Mouse (Mus musculus): ENCODE measurements around the gene Sh3tc1. TPM values are rescaled to one million over a fixed set of nuclear protein-coding genes. Genes with fewer than 3 reads are reported as not detected.

Sh3tc1 gene
- polyA plus RNA-seq (2014; fragmentation: Nextera tagmentation; extraction: Ambion mirVana) = 3.0 and 4.3 TPM in 2 replicates

DNA sequence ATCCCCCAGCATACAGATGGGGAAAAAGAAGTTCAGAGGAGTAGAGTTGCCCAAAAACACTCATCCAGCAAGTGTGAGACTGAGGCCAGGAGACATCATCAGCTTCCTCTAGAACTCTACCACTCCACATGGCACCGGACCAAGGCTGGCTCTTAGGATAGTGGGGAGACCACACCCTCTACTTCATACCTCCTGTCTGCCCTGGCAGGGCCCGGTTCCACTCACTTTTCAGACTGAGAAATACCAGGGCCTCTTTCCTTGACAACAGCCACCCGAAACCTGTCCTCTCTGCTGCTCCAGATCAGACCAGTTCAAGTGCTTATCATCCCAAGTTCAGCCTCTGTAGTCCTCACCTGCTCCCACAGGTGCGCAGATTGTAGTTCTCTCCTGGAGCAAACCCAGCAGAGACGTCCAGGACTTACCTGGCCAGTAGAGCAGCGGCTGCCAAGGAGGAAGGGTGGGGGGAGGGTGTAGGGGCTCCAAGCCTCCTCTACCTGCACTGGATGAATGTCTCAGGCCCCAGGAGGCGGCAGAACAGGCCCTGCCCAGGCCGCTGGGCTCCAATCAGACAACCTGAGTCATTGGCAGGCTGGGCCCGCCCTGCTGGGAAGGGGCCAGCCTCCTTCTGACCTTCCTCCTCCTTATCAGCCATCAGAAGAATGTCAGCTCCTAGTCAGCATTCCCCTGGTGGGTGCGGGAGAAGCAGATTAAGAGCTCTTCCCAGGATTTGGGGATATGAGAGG lies at the start of gene Sh3tc1:
TSS of gene Sh3tc1 (minus strand) at position 452 of the 743 bp plus-strand sequence.
- Histone ChIP-seq H3K27ac (ENCODE audit: low read depth, low read length) (no peak within 1 kb of the TSS), H3K4me1 (ENCODE audit: control insufficient read depth, insufficient read depth, low read length) (no peaks in the 10 kb centered on the region), H3K9ac (ENCODE audit: low read length) (no peak within 1 kb of the TSS), H3K4me3 (ENCODE audit: low read depth, low read length) (no peak within 1 kb of the TSS), H3K27me3 (ENCODE audit: control insufficient read depth, insufficient read depth, low read length) (peaks cover 7% of the 10 kb centered on the region; the same call in 1 of the 2 replicates), H3K36me3 (ENCODE audit: control insufficient read depth, insufficient read depth, low read length) (no peaks in the 10 kb centered on the region), H3K4me2 (ENCODE audit: low read depth) (no peak within 1 kb of the TSS), H3K9me3 (ENCODE audit: control insufficient read depth, low read length) (no peaks in the 10 kb centered on the region)
- no peak for ATAC-seq (ENCODE audit: insufficient read depth, low FRiP score, low TSS enrichment)
- WGBS = 28% methylated on average over 10 of the region's 10 CpGs
- no peak for DNase-seq (ENCODE audit: low spot score)

DNA sequence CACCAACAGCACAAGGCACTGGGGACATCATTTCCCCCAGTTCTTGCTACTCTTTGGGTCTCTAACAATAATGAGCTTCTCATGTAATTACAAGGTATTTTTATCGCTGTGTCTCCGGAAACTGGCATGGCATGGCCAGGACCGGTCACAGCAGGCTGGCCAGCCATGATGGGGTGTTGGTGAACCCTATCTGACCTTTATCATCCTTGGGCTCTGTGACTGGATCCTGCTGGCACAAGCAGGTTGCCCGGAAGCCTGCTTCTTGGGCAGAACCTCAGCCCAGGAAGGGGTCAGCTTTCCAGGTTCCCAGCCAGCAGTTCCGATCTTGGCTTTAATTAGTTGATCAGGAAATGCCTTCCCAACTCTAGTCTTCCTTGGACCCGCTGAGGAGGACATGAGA lies 48.9 kb upstream of the Sh3tc1 start:
- Histone ChIP-seq H3K36me3 (ENCODE audit: control insufficient read depth, insufficient read depth, low read length) (no peaks in the 10 kb centered on the region), H3K9ac (ENCODE audit: low read length) (no peak overlapping the region), H3K27me3 (ENCODE audit: control insufficient read depth, insufficient read depth, low read length) (no peaks in the 10 kb centered on the region), H3K4me3 (ENCODE audit: low read depth, low read length) (no peak overlapping the region), H3K27ac (ENCODE audit: low read depth, low read length) (no peak overlapping the region), H3K4me1 (ENCODE audit: control insufficient read depth, insufficient read depth, low read length) (no peaks in the 10 kb centered on the region; the same call in 1 of the 2 replicates), H3K4me2 (ENCODE audit: low read depth) (no peak overlapping the region), H3K9me3 (ENCODE audit: control insufficient read depth, low read length) (no peaks in the 10 kb centered on the region)
- WGBS = 83% methylated on average over 6 of the region's 6 CpGs
- ATAC-seq (ENCODE audit: insufficient read depth, low FRiP score, low TSS enrichment) (no peak), DNase-seq (ENCODE audit: low spot score) (no peak)

DNA sequence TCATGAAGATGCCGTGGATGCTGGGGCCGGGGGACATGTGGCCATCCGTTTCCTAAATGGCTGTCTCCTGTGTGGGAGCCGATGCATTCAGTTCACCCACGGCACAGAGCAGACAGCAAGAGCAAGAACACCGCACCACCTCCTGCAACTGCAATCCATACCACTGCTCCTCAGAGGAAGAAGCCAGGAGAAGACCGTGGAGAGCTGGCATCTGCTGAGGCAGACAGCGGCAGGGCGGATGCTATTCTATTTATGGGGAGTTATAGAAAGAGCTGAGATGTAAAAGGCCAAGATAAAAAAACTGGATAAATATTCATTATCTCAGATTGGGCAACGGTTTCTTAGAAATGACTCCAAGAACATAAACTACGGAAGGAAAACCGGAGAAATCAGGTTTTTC lies 48.1 kb upstream of the Sh3tc1 start:
- H3K9ac ChIP-seq (ENCODE audit: low read length) = no peak overlapping the region
- H3K4me1 ChIP-seq (ENCODE audit: control insufficient read depth, insufficient read depth, low read length) = no peaks in the 10 kb centered on the region; the same call in 1 of the 2 replicates
- ATAC-seq (ENCODE audit: insufficient read depth, low FRiP score, low TSS enrichment) (no peak), DNase-seq (ENCODE audit: low spot score) (no peak)
- no peaks in the 10 kb centered on the region for H3K27me3 ChIP-seq (ENCODE audit: control insufficient read depth, insufficient read depth, low read length)
- H3K4me3 ChIP-seq (ENCODE audit: low read depth, low read length) = no peak overlapping the region
- WGBS = 92% methylated on average over 12 of the region's 12 CpGs
- H3K27ac ChIP-seq (ENCODE audit: low read depth, low read length) = no peak overlapping the region
- H3K36me3 ChIP-seq (ENCODE audit: control insufficient read depth, insufficient read depth, low read length) = no peaks in the 10 kb centered on the region
- H3K9me3 ChIP-seq (ENCODE audit: control insufficient read depth, low read length) = no peaks in the 10 kb centered on the region
- no peak overlapping the region for H3K4me2 ChIP-seq (ENCODE audit: low read depth)

DNA sequence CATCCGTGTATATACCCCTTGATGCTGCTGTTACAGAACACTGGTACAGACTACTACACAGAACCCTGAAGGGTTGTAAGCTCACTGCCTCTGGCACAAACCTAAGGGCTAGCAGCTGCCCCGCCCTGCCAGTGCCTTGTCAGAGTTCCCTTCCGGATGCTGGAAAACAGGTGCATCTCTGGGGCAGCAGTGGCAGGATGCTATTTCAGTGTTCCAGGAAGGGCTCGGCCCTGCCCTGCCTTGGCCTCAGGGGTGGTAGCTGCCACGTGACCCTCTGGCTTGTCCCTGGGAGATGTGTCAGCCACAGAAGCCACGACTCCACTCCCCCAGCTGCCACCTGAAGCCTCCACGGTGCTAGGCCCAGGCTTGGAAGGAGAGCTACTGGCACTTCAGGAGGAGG lies 46.1 kb upstream of the Sh3tc1 start:
- H3K9ac ChIP-seq (ENCODE audit: low read length) = no peak overlapping the region
- H3K4me3 ChIP-seq (ENCODE audit: low read depth, low read length) = no peak overlapping the region
- no peak for ATAC-seq (ENCODE audit: insufficient read depth, low FRiP score, low TSS enrichment)
- WGBS = 71% methylated on average over 7 of the region's 7 CpGs
- no peaks in the 10 kb centered on the region for H3K36me3 ChIP-seq (ENCODE audit: control insufficient read depth, insufficient read depth, low read length)
- H3K27ac ChIP-seq (ENCODE audit: low read depth, low read length) = no peak overlapping the region
- no peaks in the 10 kb centered on the region for H3K27me3 ChIP-seq (ENCODE audit: control insufficient read depth, insufficient read depth, low read length)
- H3K4me2 ChIP-seq (ENCODE audit: low read depth) = no peak overlapping the region
- no peak for DNase-seq (ENCODE audit: low spot score)
- H3K9me3 ChIP-seq (ENCODE audit: control insufficient read depth, low read length) = no peaks in the 10 kb centered on the region
- no peaks in the 10 kb centered on the region; the same call in 1 of the 2 replicates for H3K4me1 ChIP-seq (ENCODE audit: control insufficient read depth, insufficient read depth, low read length)

DNA sequence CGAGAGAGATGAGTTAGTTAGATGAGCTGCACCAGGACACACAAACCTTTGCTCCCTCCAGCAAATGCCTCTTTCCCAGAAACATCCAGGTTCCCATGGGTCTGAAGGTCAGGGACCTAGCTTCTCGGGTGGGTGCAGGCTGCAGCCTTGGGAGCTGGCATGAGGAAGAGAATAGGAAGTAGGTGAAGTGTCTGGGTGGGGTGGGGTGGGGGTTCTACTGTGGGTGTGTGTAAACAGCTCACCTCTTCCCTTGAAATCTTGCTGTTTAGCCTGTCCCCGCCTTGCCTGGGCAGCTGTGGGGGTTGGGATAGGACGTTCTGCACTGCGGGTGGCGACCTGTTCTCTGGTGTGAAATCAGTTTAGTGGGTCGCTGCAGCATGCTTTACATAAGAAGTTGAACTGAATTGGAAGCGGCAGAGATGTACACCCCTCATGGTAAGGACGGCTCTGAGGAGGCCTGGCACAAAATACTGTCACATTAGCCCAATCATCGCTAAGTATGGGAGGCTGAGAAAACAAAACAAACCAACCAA lies 42.9 kb upstream of the Sh3tc1 start:
- no peak for ATAC-seq (ENCODE audit: insufficient read depth, low FRiP score, low TSS enrichment)
- WGBS = 64% methylated on average over 10 of the region's 10 CpGs
- H3K27ac ChIP-seq (ENCODE audit: low read depth, low read length) = no peak overlapping the region
- no peaks in the 10 kb centered on the region for H3K9me3 ChIP-seq (ENCODE audit: control insufficient read depth, low read length)
- H3K4me1 ChIP-seq (ENCODE audit: control insufficient read depth, insufficient read depth, low read length) = no peaks in the 10 kb centered on the region; the same call in 1 of the 2 replicates
- H3K36me3 ChIP-seq (ENCODE audit: control insufficient read depth, insufficient read depth, low read length) = no peaks in the 10 kb centered on the region
- H3K9ac ChIP-seq (ENCODE audit: low read length) = no peak overlapping the region
- no peak overlapping the region for H3K4me3 ChIP-seq (ENCODE audit: low read depth, low read length)
- no peaks in the 10 kb centered on the region for H3K27me3 ChIP-seq (ENCODE audit: control insufficient read depth, insufficient read depth, low read length)
- no peak for DNase-seq (ENCODE audit: low spot score)
- H3K4me2 ChIP-seq (ENCODE audit: low read depth) = no peak overlapping the region

DNA sequence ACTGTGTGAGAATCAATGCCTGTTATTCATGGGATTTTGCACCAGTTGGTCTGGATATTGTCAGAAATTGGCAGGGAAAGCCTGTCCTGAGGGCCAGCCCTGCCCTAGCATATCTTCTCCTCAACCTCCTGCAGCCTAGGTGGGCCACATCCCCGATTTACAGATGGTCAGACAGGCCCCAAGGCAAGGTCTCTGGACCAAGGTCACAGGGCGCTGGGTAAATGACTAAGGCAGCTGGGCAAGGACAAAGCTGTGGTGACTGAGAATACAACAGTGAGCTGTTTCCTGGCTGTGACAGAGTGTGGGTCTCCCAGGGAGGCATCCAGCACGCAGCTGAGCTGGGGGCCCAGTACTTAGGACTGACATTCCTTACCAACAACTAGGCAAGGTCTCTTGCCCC lies 41.3 kb upstream of the Sh3tc1 start:
- no peaks in the 10 kb centered on the region for H3K4me1 ChIP-seq (ENCODE audit: control insufficient read depth, insufficient read depth, low read length)
- DNase-seq (ENCODE audit: low spot score) = no peak
- H3K9ac ChIP-seq (ENCODE audit: low read length) = no peak overlapping the region
- no peak for ATAC-seq (ENCODE audit: insufficient read depth, low FRiP score, low TSS enrichment)
- no peaks in the 10 kb centered on the region for H3K36me3 ChIP-seq (ENCODE audit: control insufficient read depth, insufficient read depth, low read length)
- no peaks in the 10 kb centered on the region for H3K27me3 ChIP-seq (ENCODE audit: control insufficient read depth, insufficient read depth, low read length)
- H3K27ac ChIP-seq (ENCODE audit: low read depth, low read length) = no peak overlapping the region
- H3K4me2 ChIP-seq (ENCODE audit: low read depth) = no peak overlapping the region
- WGBS = 65% methylated on average over 3 of the region's 3 CpGs
- H3K9me3 ChIP-seq (ENCODE audit: control insufficient read depth, low read length) = no peaks in the 10 kb centered on the region
- H3K4me3 ChIP-seq (ENCODE audit: low read depth, low read length) = no peak overlapping the region

DNA sequence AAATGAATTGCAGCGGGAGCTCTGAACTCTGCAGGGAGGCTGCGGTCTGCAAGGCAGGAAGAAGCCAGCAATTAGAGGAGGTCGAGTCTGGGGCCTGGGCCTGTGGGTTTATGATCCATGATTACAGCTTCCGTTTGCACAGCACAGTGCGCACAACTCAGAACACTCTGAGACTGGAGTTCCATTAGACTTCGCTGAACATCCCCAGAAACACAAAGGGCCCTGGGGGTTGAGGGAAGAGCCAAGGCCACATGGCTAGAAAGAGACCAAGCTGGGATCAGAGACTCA lies 34.3 kb upstream of the Sh3tc1 start:
- ATAC-seq (ENCODE audit: insufficient read depth, low FRiP score, low TSS enrichment) (no peak), DNase-seq (ENCODE audit: low spot score) (no peak)
- 28% methylated on average over 6 of the region's 6 CpGs for WGBS
- H3K9me3 ChIP-seq (ENCODE audit: control insufficient read depth, low read length) = no peaks in the 10 kb centered on the region
- H3K4me2 ChIP-seq (ENCODE audit: low read depth) = no peak overlapping the region
- no peak overlapping the region for H3K9ac ChIP-seq (ENCODE audit: low read length)
- no peaks in the 10 kb centered on the region for H3K36me3 ChIP-seq (ENCODE audit: control insufficient read depth, insufficient read depth, low read length)
- no peaks in the 10 kb centered on the region for H3K4me1 ChIP-seq (ENCODE audit: control insufficient read depth, insufficient read depth, low read length)
- no peak overlapping the region for H3K4me3 ChIP-seq (ENCODE audit: low read depth, low read length)
- no peak overlapping the region for H3K27ac ChIP-seq (ENCODE audit: low read depth, low read length)
- no peaks in the 10 kb centered on the region for H3K27me3 ChIP-seq (ENCODE audit: control insufficient read depth, insufficient read depth, low read length)

DNA sequence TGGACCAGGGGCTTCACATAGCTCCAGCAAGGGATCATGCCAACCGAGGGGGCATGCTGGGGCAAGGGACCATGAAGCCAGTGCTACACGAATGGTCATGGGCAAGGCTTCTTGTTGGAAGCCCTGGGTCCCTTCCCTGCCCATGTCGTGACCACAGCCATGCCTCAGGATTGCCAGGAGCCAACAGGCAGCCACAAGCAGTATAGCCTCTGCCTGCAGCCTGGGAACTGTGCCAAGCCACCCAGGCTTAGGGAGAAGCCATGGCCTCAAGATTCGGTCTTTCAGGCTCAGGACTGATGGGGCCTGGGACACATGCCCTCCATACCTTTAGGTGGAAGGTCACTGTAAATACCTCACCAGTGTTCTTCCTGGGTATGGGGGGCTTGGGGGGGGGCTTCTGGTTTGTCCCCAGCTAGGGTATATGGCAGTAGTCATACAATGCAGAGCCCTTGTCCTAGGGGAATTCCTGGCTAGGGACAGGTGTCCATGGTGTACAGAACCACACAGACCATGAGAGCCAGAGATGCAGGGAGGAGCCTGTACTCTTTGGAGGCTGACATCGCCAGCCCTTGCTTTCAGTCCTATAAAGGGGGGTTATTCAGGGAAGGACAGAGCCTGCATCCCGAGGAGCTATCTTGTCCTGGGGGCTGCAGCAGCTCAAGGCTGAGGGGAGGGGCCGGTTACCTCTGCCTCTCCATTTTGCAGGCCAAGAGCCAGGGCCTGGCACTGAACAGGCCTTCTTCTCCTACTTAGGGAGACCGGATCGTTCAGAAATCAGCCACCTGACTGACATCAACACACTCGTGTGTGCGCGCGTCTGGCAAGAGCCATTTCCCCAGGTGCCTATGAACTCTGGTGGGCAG lies 33.7 kb upstream of the Sh3tc1 start:
- DNase-seq (ENCODE audit: low spot score) (no peak), ATAC-seq (ENCODE audit: insufficient read depth, low FRiP score, low TSS enrichment) (no peak)
- Histone ChIP-seq H3K27me3 (ENCODE audit: control insufficient read depth, insufficient read depth, low read length) (no peaks in the 10 kb centered on the region), H3K9ac (ENCODE audit: low read length) (no peak overlapping the region), H3K4me1 (ENCODE audit: control insufficient read depth, insufficient read depth, low read length) (no peaks in the 10 kb centered on the region), H3K4me3 (ENCODE audit: low read depth, low read length) (no peak overlapping the region), H3K9me3 (ENCODE audit: control insufficient read depth, low read length) (no peaks in the 10 kb centered on the region), H3K4me2 (ENCODE audit: low read depth) (no peak overlapping the region), H3K27ac (ENCODE audit: low read depth, low read length) (no peak overlapping the region), H3K36me3 (ENCODE audit: control insufficient read depth, insufficient read depth, low read length) (no peaks in the 10 kb centered on the region)
- WGBS = 64% methylated on average over 13 of the region's 13 CpGs

All from neural tube, embryonic 11.5 days (tissue).